Mouse (Mus musculus): Measurements from ENCODE around the gene Slc35c2.

Gene Slc35c2

GRCm38 (mm10) chr2:165271326-165271725 is 16.3 kb downstream of the Slc35c2 start:
- DNase-seq, result no peak

- DNase-seq, result no peak
Measured at GRCm38 (mm10) chr2:165270858-165271257, 16.8 kb downstream of the Slc35c2 start.

GRCm38 (mm10) chr2:165266739-165267138 is 20.9 kb downstream of the Slc35c2 start:
- no peak for DNase-seq

GRCm38 (mm10) chr2:165263861-165264260 is 23.8 kb downstream of the Slc35c2 start:
- no peak for DNase-seq

GRCm38 (mm10) chr2:165262274-165262990 is 25.2 kb downstream of the Slc35c2 start:
- DNase-seq, result no peak

- DNase-seq, result no peak
Measured at GRCm38 (mm10) chr2:165259859-165260258, 27.8 kb downstream of the Slc35c2 start.

GRCm38 (mm10) chr2:165258321-165258720 is 29.3 kb downstream of the Slc35c2 start:
- no peak for DNase-seq

GRCm38 (mm10) chr2:165257151-165257834 is 30.4 kb downstream of the Slc35c2 start:
- no peak for DNase-seq

GRCm38 (mm10) chr2:165256213-165256612 is 31.5 kb downstream of the Slc35c2 start:
- DNase-seq, result no peak

- no peak for DNase-seq
Measured at GRCm38 (mm10) chr2:165253867-165254266, 33.8 kb downstream of the Slc35c2 start.

- DNase-seq, result no peak
Measured at GRCm38 (mm10) chr2:165253269-165253668, 34.4 kb downstream of the Slc35c2 start.

GRCm38 (mm10) chr2:165252801-165253200 is 34.9 kb downstream of the Slc35c2 start:
- DNase-seq, result no peak

GRCm38 (mm10) chr2:165252381-165252780 is 35.3 kb downstream of the Slc35c2 start:
- DNase-seq, result no peak

GRCm38 (mm10) chr2:165250903-165251302 is 36.8 kb downstream of the Slc35c2 start:
- no peak for DNase-seq

GRCm38 (mm10) chr2:165248967-165249366 is 38.7 kb downstream of the Slc35c2 start:
- no peak for DNase-seq

GRCm38 (mm10) chr2:165246349-165246748 is 41.3 kb downstream of the Slc35c2 start:
- DNase-seq, result no peak

- DNase-seq, result no peak
Measured at GRCm38 (mm10) chr2:165243122-165243720, 44.4 kb downstream of the Slc35c2 start.

- DNase-seq, result no peak
Measured at GRCm38 (mm10) chr2:165242575-165242974, 45.1 kb downstream of the Slc35c2 start.

- no peak for DNase-seq
Measured at GRCm38 (mm10) chr2:165241786-165242185, 45.9 kb downstream of the Slc35c2 start.

- DNase-seq, result no peak
Measured at GRCm38 (mm10) chr2:165240371-165240770, 47.3 kb downstream of the Slc35c2 start.

GRCm38 (mm10) chr2:165239533-165240144 is 48.0 kb downstream of the Slc35c2 start:
- no peak for DNase-seq

- DNase-seq, result no peak
Measured at GRCm38 (mm10) chr2:165238416-165239145, 49.1 kb downstream of the Slc35c2 start.
